Mouse (Mus musculus) megakaryocyte, embryonic 14.5 days (primary cell): Measurements from ENCODE around the gene P4htm.

Source experiments
- FLI1 ChIP-seq: IDR thresholded peaks from 2 replicates; pipeline ENCODE4 v1.6.1; 2012; ENCODE audit warnings: low read length, inconsistent platforms, mixed read lengths
- GATA1 ChIP-seq: IDR thresholded peaks from 3 replicates; pipeline ENCODE4 v1.6.1; 2012; ENCODE audit warnings: mixed read lengths, low read length, inconsistent platforms, borderline replicate concordance

- no peak for TF ChIP-seq GATA1
- no peak for TF ChIP-seq FLI1
Observed at GRCm38 (mm10) chr9:108639825-108640224, 42.4 kb upstream of the P4htm start.
